Mouse (Mus musculus) T-helper 2 cell (primary cell): Measurements from ENCODE around the gene Rrp12.
"Not testable (repeated sequence)": the region's sequence is repeated elsewhere in the genome, so short reads cannot be mapped to it uniquely, and the experiment has no call there.

Experiments
- in situ Hi-C: fragments of 300-600 bp; cut with MboI, MseI; formaldehyde crosslinking; loops from one replicate; pipeline ENCODE4 v1.15.1; 2025; ENCODE audit warnings: high pct_unique_total_duplicates

Gene Rrp12

DNA sequence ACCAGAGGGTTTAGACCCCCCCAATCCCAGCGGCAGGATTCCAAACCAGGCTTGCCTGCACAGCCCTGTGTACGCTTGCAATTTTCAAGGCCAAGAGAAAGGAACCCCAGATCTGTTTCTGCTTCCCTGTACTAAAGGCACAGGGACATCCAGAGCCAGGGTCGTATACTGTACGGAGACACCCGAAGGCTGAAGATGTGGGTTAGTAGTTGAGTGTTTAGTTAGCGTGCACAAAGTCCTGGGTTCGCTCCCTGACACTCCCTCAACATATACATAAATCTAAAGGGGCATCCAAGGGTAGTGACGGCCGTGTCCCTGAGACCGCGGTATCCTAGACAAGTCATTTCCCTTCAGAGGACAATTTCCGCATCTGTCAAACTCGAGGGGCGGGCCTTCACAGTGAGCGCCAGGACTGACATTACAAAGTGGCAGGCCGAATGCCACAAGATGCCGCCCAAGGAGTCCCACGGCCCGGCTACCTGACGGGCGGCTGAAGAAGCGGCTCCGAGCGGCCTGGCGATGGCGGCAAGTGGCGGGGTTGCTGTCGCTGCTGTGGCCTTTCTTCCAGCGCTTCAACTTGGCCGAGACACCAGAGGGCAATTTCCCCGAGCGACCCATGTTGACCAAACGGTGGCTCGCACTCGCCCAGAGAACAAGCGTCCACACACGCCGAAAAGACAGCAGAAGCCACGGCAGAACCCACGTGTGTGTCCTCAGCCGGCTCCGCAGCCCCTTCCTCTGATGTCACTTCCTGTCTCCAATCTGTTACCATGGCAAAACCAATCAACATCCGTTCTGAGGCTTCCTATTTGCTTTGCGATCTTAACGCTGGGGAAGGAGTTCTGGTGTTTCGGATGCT, at the start of gene Rrp12:
Gene Rrp12, minus strand, starts transcription at position 714 of the 859 bp plus-strand sequence.
- in situ Hi-C loops = no loop called here

DNA sequence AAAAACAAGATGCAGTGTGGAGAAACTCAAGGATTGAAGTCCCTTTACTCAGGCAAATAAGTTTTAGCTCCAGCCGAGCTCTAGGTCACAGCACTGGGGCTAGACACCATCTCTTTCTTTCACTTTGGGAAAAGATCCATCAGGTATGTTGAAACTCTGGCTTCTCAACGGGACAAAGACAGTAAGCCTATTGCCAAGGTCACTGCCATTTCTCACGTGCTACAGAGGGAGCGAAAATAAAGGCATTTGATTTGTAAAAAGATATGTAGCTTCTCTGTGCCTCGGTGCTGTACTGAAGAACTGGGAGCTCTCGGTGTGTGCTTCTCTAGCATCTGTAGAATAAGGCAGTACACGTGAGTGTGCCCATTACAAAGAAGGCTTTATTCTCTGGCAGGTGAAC, 47.9 kb upstream of the Rrp12 start:
- in situ Hi-C loops = no loop called here

DNA sequence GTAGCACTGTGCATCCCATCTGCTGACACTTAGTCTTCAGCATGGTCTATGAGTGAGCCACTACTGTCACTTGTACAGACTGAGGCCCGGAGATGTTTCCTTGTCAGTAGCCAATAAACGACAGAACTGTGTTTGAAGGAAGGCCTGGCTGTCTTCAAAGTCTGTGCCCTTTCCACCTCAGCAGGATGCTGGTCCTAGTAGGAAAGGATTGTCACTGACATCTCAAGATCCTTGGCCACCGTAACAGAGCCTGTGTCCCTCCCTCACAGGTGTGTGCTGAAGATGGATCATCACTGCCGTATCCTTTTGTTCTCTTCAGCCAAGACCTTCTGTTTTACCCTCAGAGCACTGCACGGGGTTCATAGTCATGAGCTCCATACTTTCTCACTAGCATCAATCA, 42.6 kb upstream of the Rrp12 start:
- in situ Hi-C loops = loop anchor here (5.0 kb wide), 1 partner anchor 89 kb away; no protein-coding TSS in a partner anchor

DNA sequence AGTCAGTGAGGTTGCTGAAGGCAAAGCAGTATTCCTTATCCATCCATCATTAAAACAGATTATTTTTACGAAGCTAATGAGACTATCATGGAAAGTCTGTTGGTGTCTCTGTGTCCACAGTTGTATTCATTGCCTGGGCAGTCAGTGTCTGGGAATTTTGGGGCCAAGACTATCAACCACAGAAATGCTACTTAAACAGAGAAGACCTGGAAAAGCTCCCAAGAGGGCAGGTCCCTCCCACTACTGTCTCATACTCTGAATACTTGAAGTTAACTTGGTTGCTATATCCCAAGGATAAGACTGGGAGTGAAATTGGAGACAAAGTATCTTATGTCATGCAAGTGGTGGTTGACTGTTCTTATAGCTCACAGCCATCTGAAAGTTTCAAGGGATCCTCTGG, 39.9 kb upstream of the Rrp12 start:
- in situ Hi-C loops = loop anchor here (5.0 kb wide), 1 partner anchor 91 kb away; no protein-coding TSS in a partner anchor

DNA sequence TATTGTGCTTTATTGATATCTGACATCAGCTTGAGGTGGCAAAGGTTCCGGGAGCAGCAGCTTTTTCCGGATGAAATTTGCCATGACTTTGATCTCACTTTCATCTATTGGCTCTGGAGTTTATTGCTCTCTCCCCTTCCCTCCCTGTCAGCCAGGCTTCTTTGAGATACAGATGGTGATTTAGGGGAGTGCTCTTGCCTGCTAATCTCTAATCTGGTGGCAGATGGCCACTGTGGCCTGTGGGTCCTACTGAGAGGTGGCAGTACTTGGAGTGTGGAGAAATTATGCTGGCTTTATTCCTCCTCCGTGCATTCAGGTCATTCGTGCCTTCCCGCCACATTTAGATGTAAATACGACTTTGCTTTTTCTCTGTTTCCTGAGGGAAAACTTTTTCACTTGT, 38.2 kb upstream of the Rrp12 start:
- in situ Hi-C loops = no loop called here

DNA sequence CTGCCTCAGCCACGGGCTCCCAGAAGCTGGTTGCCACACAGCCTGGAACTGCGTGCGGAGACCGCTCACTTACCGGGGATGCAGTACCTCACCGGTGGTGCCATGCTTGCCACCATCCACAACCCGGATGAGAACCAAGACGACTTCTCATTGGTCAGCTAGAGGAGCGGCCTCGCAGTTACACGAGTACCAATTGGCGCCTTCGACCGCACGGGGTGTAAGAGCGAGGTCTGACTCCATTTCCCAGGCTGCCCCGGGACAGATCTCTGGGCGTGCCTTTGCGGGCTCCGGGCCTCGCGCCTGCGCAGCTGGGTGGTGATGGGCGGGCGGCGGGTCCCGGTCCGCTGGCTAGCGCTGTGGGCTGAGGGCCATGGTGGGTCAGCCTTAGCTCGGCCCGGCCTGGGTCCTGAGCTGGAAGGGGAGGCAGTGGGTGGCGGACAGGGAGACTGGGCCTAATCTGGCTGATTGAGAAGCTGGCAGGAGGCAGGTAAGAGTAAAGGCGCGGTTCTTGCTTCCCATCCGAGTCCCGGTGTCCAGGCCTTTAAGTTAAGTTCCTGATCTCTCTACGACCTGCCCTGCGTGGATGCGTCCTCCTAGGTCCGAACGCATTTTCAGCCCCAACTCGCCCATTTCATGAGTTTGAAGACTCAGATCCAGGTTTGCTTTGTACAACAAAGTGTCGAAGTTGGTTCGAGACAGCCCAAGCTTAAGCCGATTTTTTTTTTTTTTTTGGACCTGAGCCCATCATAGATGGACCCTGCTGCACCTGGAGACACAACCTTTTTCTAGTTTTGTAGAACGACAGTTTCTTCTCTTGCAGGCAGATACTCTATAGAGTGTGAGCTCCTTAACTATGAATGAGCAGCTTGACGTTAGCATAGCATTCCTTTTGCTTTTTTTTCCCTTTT, 37.5 kb upstream of the Rrp12 start, which contains the start of the genes Exosc1 and Zdhhc16:
Gene Exosc1, minus strand, starts transcription at position 245 of the 908 bp plus-strand sequence.
Gene Zdhhc16, plus strand, starts transcription at position 302 of the 908 bp plus-strand sequence.
- in situ Hi-C loops = no loop called here

DNA sequence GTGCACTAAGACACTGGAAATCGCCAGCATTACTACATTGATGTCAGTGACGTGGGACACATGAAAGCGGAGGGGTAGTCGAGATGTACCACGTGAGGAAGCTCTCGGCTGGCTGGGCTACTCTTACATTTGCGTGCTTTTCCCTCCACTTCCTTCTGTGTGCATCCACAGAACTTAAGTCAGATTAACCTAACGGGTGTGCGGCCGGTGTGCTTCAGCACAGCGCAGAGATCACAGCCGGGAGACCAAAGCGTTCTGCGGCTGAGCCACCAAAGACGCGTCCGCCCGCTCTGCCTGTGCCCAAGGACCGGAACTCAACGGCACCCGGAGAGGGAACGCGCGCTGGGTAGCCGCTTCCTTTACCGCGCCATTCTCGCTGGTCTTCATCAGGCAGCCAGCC, 36.7 kb upstream of the Rrp12 start:
- in situ Hi-C loops = no loop called here

DNA sequence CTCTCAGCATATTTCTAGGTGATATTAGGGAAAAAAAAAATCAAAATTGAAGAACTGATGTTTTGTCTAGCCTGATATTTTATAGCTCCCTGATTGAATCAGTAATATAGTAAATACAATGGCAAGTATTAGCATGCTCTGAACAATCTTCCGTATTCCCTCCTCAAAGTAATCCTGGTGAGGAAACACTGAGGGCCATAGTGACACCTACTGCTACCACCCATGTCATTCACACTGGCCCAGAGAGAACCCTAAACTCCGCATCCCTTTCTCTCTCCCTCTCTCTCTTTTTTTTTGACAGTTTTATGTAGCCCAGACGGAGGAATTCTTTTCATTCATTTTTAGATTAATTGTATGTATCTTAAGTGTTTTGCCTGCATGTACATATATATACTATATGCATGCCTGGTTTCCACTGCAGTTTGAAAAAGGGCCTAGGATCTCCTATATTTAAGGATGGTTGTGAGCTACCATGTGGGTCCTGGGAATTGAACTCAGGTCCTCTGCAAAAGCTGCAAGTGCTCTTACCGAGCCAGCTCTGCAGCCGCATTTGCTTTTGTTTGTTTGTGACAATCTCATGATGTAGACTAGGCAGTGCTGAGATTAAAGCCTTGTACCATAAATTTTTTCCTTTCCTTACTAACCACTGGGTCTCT, 24.6 kb upstream of the Rrp12 start:
- in situ Hi-C loops = no loop called here

DNA sequence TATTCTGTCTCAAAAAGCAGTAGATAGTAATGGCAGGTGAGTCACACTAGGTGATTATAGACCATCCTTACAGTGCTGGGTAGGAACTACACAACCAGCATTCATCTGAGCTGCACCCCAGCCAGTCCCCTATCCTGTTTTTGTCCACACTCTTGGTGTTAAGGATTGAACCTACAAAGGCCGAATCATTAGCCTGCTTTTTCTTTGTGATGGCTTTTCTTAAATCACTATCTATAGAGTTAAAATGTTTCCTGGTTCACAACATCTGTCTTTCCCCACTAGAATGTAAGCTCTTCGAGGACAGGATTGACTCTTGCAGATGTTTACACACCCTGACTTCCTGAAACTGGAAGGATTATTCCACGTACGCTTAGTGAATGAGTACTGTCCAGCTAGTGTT, 23.5 kb upstream of the Rrp12 start:
- in situ Hi-C loops = no loop called here

DNA sequence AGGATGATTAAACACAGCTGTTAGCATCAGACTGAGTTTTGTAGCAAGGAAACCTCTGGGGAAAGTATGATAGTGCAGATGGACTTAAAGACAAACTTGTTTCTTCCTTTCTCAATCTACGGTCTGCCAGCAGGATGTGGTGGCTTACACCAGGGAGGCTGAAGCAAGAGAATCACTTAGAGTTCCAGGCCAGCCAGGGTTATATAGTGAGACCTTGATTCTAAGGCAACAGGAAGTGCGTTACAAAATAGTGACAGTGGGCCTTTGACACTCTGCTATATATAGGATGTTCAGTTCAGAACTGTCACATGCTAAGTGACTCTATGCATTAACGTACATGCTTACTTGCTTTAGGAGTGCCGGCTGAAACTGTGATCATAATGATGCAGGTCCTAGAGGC, 20.9 kb upstream of the Rrp12 start:
- in situ Hi-C loops = no loop called here

DNA sequence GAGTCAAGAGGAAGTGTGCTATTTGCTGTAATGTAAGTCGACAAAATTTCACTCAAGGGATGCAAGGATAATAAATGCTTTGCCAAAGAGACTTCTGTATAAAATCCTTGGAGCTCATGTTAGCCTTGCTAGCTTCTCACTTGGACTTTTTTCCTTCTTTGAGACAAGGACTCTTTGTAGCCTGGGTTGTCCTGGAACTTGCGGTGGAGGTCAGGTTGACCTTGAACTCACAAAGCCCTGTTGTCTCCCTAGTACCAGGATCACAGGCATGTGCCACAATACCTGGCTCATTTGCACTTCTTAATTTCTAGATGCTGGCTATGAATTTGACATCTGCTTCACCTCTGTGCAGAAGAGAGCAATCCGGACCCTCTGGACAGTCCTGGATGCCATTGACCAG, 19.3 kb upstream of the Rrp12 start:
- in situ Hi-C loops = no loop called here

DNA sequence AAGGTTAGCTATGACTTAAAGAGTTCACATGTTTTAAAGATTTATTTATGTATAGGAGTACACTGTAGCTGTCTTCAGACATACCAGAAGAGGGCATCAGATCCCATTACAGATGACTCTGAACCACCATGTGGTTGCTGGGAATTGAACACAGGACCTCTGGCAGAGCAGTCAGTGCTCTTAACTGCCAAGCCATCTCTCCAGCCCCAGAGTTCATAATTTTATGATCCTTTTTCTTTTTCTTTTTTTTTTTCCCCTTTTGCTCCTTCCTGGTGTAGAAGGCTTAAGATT, 18.6 kb upstream of the Rrp12 start:
- in situ Hi-C loops = not testable (repeated sequence)

DNA sequence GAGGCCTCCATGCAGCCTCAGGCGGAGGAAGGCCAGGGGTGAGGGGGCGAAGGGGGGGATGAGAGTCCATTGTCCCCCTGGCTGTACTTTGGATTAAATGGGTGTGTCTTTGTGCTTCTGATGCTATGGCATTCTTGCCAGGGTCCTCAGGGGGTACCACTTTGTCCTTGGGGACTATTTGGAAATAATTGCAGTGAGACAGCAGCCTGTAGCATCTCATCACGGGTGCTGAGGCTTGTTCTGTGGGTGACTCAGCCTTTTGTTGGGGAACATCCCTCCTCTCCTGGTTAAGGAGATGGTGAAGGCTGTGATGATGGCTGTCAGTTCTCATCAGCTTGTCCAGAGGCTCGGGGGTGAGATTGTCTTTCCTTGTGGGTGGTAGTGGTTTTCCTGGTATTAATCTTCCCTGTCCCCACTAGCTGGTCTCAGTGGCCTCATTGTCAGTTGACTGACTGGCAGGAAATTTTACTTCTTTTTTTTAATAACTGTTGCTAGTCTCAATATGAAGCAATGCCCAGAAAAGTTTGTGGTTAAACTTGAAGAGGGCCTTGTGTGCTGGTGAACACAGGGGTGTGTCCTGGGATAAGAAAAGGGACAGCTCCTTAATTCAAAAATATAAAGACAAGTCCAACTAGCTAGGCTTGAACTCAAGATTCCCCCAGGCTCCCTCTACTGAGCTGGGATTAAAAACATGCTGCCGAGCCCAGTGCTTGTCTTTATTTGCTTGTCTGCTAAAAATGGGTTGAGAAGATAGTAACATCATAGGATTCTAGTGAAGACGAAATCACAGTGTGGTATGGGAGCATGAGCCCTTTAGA, 18.0 kb upstream of the Rrp12 start:
- in situ Hi-C loops = no loop called here

DNA sequence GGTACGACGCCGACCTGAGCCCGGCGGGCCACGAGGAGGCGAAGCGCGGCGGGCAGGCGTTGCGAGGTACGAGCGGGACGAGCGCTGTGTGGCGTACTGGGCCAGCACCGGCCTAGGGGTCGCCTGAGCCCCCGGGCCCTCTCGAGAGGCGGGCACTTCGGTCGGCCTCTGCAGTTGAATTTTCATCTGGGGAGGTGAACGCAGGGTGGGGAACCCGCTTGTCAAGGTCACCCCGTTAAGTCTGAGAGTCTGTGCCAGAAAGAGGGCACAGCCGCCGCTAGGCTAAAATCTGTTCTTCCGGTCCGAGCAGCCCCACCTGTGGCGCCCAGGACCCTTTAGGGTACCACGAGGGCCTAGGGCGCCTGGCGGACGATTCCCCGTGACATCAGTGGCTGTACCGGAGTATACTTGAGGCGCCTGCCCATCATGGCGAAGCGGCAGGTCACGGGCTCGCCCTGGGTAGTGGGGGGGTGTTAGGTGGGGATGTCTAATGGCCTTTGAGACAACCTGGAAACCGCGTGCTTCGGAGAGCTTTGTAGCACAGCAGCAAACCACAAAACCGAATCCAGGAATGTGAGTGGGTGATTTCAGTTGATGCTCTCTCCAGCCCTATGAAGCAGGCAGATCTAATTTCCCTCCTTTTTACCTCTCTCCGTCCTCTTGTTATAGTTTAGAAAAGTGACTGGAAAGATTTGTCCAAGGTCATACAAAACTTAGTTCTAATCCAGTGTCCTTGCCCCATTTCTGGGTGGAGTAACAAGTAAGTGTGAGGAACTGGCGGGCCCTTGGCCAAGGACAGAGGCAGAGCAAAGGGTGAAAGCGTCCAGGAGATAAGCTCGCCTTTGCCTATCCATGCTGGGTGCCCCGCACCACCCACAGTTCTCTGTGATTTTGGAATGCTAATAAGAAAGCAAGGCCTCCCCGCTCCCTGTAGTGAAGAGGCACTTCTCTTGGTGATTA, 16.4 kb upstream of the Rrp12 start:
- in situ Hi-C loops = no loop called here

DNA sequence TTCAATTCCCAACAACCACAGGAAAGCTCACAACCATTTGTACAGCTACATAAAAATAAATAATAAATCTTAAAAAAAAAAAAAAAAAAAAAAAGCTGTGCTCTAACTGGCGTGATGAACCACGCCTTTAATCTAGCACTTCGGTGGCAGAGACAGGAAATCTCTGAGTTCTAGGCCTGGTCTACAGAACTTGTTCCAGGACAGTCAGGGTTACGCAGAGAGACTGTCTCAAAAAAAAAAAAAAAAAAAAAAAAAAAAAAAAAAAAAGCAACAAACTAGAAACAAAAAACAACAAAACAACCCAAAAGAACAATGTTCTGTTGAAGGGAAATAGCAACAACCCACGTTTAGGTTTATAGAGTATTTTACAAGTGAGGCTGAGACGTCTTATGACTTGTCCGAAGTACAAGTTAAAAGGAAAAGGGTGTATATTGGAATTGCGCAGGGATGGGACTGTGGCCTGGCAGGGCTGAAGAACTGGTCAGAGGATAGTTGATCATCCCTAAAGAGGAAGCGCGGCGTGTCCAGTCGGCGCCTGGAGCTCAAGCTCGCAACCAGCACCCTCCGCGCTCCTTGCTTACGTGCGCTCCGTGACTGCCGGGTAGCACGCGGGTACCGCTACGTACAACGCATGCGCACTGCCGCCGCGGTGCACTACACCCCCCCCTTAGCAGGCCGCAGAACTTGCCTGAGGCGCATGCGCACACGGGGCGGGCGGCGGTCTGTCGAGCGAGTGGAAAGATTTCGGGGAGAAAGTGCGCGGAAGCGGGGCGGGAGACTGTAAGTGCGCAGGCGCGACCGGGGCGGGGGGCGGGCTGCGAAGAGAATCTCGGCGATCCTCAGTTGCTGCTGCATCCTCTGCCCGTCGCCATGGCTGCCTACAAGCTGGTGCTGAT, 15.5 kb upstream of the Rrp12 start, which contains the start of gene Pgam1:
Gene Pgam1, plus strand, starts transcription at position 746 of the 896 bp plus-strand sequence.
- in situ Hi-C loops = no loop called here

DNA sequence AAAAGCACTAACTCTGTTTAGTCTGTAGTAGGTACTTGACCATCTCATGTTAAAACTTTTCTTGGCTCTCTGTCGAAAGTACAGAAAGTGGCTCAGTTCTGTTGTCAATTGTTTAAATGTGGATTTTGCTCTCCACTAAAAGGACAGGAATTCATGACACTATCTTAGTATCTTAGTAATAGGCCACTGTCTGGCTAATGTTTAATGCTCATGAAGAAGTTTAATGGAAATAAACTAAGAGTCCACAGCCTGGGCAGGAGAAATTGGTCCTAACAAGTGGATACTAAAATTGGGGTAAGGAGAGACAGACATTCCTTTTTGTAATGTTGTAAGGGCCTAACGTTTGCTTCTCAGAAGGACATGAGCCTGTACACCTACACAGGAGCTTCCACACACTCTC, 14.4 kb upstream of the Rrp12 start:
- in situ Hi-C loops = no loop called here

DNA sequence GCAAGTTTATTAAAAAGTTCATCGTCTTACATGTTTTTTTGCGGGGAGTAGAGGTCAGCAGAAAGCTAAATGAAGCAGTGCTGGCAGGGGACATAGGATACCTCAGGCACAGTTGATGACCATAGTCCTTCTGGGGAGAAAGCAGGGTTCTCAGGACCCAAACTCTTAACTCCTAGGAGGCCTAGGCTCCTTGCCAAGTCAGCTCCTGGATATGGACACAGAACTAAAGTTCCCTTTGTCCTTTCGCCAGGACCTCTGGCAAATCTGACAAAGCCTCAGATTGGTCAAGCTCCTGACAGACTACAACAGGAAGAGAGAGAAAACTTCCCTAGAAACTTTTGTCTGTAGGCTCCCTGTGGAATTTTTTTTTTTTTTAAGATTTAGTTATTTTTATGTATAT, 12.8 kb upstream of the Rrp12 start:
- in situ Hi-C loops = no loop called here

DNA sequence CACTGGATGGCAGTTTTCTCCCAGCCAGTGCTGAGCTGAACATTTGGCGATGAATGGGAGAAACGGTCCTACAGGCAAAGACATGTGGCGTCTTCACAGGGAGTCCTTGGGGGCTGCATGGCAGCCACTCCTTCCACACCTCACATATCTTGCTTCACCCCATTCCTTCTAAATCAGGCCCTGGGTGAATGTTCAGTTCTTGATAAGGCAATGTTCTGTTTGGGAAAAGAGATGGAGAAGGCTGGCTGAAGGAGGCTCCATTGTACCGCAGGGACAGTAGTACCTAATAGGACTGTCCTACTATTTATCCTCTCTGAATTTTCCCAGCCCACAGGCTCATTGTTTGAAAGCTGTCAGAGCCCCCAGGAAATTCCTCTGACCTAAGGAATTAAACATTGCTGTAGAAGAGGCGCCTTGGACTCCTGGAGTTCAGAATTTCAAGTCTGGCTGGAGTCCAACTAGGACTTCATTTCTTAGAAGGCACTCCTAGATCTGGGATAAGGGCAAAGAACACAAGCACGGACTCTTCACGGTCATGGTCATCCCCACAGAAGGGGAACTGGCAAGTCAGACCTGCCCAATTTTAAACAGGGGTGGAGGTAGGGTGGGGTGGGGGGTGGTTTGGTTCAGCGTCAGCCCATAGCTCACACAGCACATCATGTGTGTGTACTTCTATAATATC, 11.2 kb upstream of the Rrp12 start:
- in situ Hi-C loops = no loop called here
